Mouse (Mus musculus): ENCODE data around the gene Car5a. TPM values are rescaled to one million over a fixed set of nuclear protein-coding genes. Genes with fewer than 3 reads are reported as not detected.

Car5a gene
- total and polyA plus RNA-seq, 3 experiments, result 0.08 TPM; not detected in 2

DNA sequence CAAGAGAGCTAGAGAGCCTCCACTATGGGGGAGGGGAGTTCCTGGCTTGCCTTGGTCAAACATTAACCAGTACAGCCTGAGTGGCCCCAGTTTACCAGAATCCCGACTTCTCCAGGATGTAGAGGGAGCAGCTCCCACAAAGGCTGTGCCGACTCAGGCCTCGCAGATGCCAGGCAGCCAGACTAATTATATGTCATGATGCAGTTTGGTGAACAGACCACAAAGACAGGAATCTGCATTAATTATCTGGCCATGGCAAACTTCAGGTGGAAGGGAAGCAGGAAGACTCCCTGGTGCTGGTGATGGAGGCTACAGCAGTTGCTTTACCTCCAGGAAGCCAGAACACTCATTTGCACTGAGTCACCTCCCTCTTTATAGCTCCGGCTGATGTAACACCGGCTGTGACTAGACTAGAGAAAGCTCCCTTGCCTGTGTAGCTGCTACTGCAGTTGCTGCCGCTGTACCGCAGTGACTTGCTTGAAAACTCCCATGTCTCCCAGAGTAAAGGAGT, 46.8 kb downstream of the Car5a start:
- no peaks in the 10 kb centered on the region for H3K27me3 ChIP-seq (ENCODE audit: control insufficient read depth in 1 of 2, insufficient read depth in 2 of 2, low read length in 2 of 2)
- no peak for TF ChIP-seq ZKSCAN1 (IDR thresholded peaks at IDR 0.05; ENCODE audit: low read depth, low read length)
- no peak for TF ChIP-seq EP300 (IDR thresholded peaks at IDR 0.05; ENCODE audit: low read depth in 1 of 2, low read length in 2 of 2)
- no peak for TF ChIP-seq MAX (IDR thresholded peaks at IDR 0.05; ENCODE audit: low read length)
- no peak for TF ChIP-seq UBTF (IDR thresholded peaks at IDR 0.05; ENCODE audit: borderline replicate concordance, insufficient read depth, low read depth, low read length)
- no peak for TF ChIP-seq POLR2AphosphoS5 (IDR thresholded peaks at IDR 0.05; ENCODE audit: borderline replicate concordance, low read depth, low read length)
- TF ChIP-seq CHD2 (IDR thresholded peaks at IDR 0.05; ENCODE audit: low read length), result no peak
- TF ChIP-seq POLR2A (IDR thresholded peaks at IDR 0.05; ENCODE audit: control insufficient read depth in 1 of 2, insufficient read depth in 1 of 2, low read depth in 1 of 2, low read length in 2 of 2, poor library complexity in 1 of 2), result no peak
- TF ChIP-seq CTCF (IDR thresholded peaks at IDR 0.05 in 2 of 3, conservative IDR thresholded peaks at IDR 0.05 in 1 of 3; ENCODE audit: control insufficient read depth in 1 of 3, insufficient read depth in 1 of 3, low read depth in 2 of 3, low read length in 3 of 3, poor library complexity in 1 of 3, severe bottlenecking in 1 of 3), result no peak
- H3K9me3 ChIP-seq (replicated peaks; ENCODE audit: insufficient read depth, low read length), result no peaks in the 10 kb centered on the region
- H3K4me1 ChIP-seq (ENCODE audit: control insufficient read depth in 1 of 2, insufficient read depth in 2 of 2, low read length in 2 of 2), result peaks cover 22 to 45% of the 10 kb centered on the region in 2 experiments; a peak in 3 of 4 replicates
- H3K9ac ChIP-seq (ENCODE audit: control insufficient read depth, low read depth, low read length, poor library complexity, severe bottlenecking), result peak overlapping the region; percentile 1
- H3K4me3 ChIP-seq (ENCODE audit: control insufficient read depth in 1 of 2, insufficient read depth in 1 of 2, low read depth in 2 of 2, low read length in 2 of 2), result no peak overlapping the region
- peaks cover 84% of the 10 kb centered on the region for H3K79me2 ChIP-seq (ENCODE audit: control insufficient read depth, insufficient read depth, low read length, poor library complexity)
- DNase-seq (ENCODE audit: low read depth, low spot score), result no peak
- peak overlapping the region; percentile 9 for H3K27ac ChIP-seq (ENCODE audit: control insufficient read depth, low read depth, low read length)
- H3K36me3 ChIP-seq (ENCODE audit: control insufficient read depth in 1 of 2, insufficient read depth in 2 of 2, low read length in 2 of 2), result peaks cover 22 to 46% of the 10 kb centered on the region in 2 experiments

DNA sequence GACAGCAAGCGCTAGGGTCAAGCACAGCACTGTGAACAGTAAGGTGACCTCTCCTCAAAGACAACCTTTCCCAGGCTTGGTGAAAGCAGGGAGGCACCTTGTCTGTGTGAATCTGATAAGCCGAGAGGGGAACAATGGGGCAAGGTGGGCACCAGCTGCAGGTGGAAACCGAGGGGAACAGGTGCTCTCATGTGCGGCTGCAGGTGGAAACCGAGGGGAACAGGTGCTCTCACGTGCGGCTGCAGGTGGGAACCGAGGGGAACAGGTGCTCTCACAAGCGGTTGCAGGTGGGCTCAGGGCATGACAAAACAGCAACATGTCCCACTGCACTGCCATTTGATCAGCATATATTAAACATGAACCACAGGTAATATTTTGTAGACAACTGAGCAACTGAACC, 47.5 kb downstream of the Car5a start:
- no peak overlapping the region for H3K4me3 ChIP-seq (ENCODE audit: control insufficient read depth in 1 of 2, insufficient read depth in 1 of 2, low read depth in 2 of 2, low read length in 2 of 2)
- DNase-seq (ENCODE audit: low read depth, low spot score), result no peak
- H3K79me2 ChIP-seq (ENCODE audit: control insufficient read depth, insufficient read depth, low read length, poor library complexity), result peaks cover 78% of the 10 kb centered on the region
- H3K9me3 ChIP-seq (replicated peaks; ENCODE audit: insufficient read depth, low read length), result no peaks in the 10 kb centered on the region
- H3K27me3 ChIP-seq (ENCODE audit: control insufficient read depth in 1 of 2, insufficient read depth in 2 of 2, low read length in 2 of 2), result no peaks in the 10 kb centered on the region
- no peak overlapping the region for H3K27ac ChIP-seq (ENCODE audit: control insufficient read depth, low read depth, low read length)
- peaks cover 26 to 41% of the 10 kb centered on the region in 2 experiments for H3K36me3 ChIP-seq (ENCODE audit: control insufficient read depth in 1 of 2, insufficient read depth in 2 of 2, low read length in 2 of 2)
- peaks cover 22 to 39% of the 10 kb centered on the region in 2 experiments; a peak in 3 of 4 replicates for H3K4me1 ChIP-seq (ENCODE audit: control insufficient read depth in 1 of 2, insufficient read depth in 2 of 2, low read length in 2 of 2)
- H3K9ac ChIP-seq (ENCODE audit: control insufficient read depth, low read depth, low read length, poor library complexity, severe bottlenecking), result no peak overlapping the region
- TF ChIP-seq E2F4 (IDR thresholded peaks at IDR 0.05; ENCODE audit: borderline replicate concordance, low read depth, low read length), result no peak
- TF ChIP-seq RCOR1 (IDR thresholded peaks at IDR 0.05; ENCODE audit: low read depth, low read length), result no peak
- TF ChIP-seq GATA1 (IDR thresholded peaks at IDR 0.05; ENCODE audit: low read depth, low read length), result no peak
- no peak for TF ChIP-seq TBP (IDR thresholded peaks at IDR 0.05; ENCODE audit: low read depth, low read length)

DNA sequence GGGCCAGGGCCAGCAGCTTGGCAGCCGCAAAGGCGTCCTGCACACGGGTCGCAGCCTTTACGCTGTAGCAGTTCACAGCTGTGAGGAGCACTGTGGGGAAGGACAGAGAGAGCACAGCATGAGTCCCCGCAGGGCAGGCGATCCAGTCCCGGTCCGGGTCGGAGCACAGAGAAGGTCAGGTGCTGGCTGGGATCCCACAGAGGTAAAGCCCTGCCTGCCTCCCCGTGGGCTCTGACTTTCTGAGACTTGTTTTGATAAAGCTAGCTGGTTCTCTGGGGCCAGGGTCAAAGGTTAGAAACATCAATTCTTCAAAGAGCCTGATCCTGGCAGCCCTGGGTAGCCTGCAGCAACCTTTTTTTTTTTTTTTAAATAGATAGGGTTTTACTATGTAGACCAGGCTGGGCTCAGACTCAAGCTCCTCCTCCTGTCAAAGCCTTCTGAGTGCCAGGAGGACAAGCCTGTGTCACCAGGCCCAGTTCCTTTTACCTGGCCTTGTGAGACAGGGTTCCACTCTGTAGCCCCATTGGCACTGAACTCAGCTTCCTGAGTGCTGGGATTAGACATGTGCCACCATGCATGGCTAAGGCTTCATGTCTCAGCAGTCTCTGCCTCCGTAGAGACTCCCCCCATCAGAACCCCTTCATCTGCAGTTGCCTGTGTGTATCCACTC, 48.1 kb downstream of the Car5a start:
- H3K9ac ChIP-seq (ENCODE audit: control insufficient read depth, low read depth, low read length, poor library complexity, severe bottlenecking), result no peak overlapping the region
- TF ChIP-seq MAFK (IDR thresholded peaks at IDR 0.05; ENCODE audit: borderline replicate concordance, low read depth, low read length) (no peak), ZNF384 (IDR thresholded peaks at IDR 0.05; ENCODE audit: low read depth, low read length) (peak; percentile 34; the same call in 1 of the 2 replicates), ETS1 (IDR thresholded peaks at IDR 0.05; ENCODE audit: low read depth, low read length) (no peak)
- peaks cover 22 to 34% of the 10 kb centered on the region in 2 experiments; a peak in 3 of 4 replicates for H3K4me1 ChIP-seq (ENCODE audit: control insufficient read depth in 1 of 2, insufficient read depth in 2 of 2, low read length in 2 of 2)
- no peaks in the 10 kb centered on the region for H3K27me3 ChIP-seq (ENCODE audit: control insufficient read depth in 1 of 2, insufficient read depth in 2 of 2, low read length in 2 of 2)
- H3K79me2 ChIP-seq (ENCODE audit: control insufficient read depth, insufficient read depth, low read length, poor library complexity), result peaks cover 72% of the 10 kb centered on the region
- H3K9me3 ChIP-seq (replicated peaks; ENCODE audit: insufficient read depth, low read length), result no peaks in the 10 kb centered on the region
- H3K4me3 ChIP-seq (ENCODE audit: control insufficient read depth in 1 of 2, insufficient read depth in 1 of 2, low read depth in 2 of 2, low read length in 2 of 2), result no peak overlapping the region
- peaks cover 30 to 37% of the 10 kb centered on the region in 2 experiments for H3K36me3 ChIP-seq (ENCODE audit: control insufficient read depth in 1 of 2, insufficient read depth in 2 of 2, low read length in 2 of 2)
- no peak overlapping the region for H3K27ac ChIP-seq (ENCODE audit: control insufficient read depth, low read depth, low read length)
- no peak for DNase-seq (ENCODE audit: low read depth, low spot score)
